Mouse (Mus musculus) megakaryocyte progenitor cell, adult 5-6 weeks (primary cell): ENCODE measurements around the gene Scpep1. TPM values are rescaled to one million over a fixed set of nuclear protein-coding genes. Genes with fewer than 3 reads are reported as not detected.

Source experiments
- ATAC-seq: replicated peaks from 2 replicates; pipeline ENCODE4 v1.8.0; 2016; ENCODE audit warnings: mild to moderate bottlenecking, moderate TSS enrichment, inconsistent platforms; ENCODE audit not compliant: poor library complexity
- total RNA-seq, 2 experiments: library from RNA; stranded (forward) in 1 of 2; stranded (reverse) in 1 of 2; fragments of 157-497, 149-512 nt in 1 of 2; fragments of 200-1000 nt in 1 of 2; gene quantifications; 2 replicates each; pipeline versions ENCODE4 v1.2.3 to v1.2.4; 2015 to 2017

The Scpep1 gene
- total RNA-seq, 2 experiments from 2014 or later = 15.0 to 25.4 TPM

DNA sequence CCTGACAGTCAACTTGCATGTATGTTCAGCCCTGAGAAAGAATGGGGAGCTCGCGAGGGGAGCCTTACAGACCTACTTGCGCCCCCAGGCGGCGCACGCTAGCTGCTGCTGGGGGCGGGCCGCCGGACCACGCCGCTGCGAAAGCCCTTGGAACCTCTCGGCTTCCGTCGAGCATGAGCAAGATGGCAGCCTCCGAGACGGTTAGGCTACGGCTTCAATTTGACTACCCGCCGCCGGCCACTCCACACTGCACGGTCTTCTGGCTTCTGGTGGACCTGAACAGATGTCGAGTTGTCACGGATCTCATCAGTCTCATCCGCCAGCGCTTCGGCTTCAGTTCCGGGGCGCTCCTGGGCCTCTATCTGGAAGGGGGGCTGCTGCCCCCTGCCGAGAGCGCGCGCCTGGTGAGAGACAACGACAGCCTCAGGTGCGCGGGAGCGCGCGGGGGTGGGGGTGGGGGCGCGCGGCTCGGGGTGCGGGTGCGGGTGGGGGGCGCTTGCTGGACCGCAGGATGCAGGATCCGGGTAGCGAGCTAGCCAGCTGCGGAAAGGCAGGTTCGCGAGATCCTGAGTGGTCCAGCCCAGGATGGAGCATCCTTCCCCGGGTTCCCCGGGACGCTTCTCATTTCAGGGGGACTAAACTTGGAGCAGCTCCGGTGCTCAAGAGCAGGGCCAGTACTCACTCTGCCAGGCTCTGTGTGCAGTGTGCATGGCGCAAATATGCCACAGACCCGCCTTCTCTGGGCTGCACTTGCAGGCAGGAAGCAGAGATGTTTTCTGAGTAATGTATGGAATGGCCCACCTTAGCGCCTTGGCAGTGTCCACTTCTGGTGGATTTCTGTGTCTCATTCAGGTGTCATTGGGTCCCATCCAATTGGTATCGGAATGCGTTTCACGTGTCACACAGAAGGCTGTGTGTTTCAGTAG, 18.8 kb upstream of the Scpep1 start:
- peak; percentile 98 for ATAC-seq

DNA sequence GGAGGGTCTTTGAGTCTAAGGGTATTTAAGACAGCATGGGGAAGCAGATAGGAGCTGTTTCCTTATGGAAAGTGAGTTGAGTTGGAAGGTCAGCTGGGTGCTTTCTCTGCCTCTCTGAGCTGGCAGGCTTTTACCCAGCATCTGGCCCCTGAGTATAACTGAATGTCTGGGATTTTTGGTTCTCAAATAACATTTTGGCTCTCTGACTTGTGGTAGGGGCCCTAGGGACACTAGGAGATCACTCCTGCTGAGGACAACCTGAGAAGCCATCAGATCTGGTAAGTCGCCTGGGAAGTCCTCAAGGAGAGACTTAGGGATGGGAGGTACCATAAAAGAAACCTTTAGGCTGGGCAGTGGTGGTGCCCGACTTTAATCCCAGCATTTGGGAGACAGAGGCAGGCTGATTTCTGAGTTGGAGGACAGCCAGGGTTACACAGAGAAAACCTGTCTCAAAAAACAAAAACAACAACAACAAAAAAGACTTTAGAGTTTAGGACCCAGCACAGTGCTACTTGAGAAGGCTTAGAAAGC, 15.0 kb upstream of the Scpep1 start, which contains the start of gene Coil:
Coil (plus strand) TSS at position 51 of the 531 bp plus-strand sequence.
- ATAC-seq = no peak

DNA sequence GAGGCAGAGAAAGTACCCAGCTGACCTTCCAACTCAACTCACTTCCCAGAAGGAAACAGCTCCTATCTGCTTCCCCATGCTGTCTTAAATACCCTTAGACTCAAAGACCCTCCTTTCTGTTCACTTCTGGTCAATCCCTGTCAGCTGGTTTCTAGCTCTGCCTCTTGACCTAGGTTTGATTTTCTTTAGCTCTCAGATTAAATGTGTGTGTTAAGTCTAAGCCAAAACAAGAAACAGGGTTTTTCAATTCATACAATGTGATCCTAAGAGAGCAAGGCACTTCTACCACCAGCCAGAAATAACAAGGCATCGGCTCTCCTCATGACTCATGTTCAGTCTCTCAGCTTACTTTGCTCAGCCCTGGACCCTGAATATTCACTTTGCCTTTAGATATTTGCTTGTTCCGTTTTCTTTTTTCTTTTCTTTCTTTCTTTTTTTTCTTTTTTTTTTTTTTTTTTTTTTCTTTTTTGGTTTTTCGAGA, 11.7 kb upstream of the Scpep1 start, which contains the start of gene Elobl:
Elobl (minus strand) TSS at position 51 of the 481 bp plus-strand sequence.
- no peak for ATAC-seq

DNA sequence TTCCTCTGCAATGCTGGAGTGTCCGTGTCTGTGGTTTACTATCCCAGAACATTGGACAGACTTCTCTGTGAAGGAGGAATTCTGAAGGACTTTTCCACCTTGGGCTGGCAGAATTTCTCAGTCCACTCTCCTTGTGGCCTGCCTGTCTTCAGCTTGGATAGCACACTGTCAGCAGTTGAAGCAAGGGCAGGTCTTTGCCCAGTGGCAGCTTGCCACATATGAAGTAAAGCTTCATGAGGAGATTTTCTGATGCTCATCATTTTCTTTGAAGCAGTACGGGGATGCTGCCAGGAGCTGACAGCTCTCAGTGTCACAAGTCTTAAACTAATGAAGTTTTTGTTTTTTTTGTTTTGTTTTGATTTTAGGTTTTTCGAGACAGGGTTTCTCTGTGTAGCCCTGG, 3.6 kb upstream of the Scpep1 start:
- no peak for ATAC-seq

DNA sequence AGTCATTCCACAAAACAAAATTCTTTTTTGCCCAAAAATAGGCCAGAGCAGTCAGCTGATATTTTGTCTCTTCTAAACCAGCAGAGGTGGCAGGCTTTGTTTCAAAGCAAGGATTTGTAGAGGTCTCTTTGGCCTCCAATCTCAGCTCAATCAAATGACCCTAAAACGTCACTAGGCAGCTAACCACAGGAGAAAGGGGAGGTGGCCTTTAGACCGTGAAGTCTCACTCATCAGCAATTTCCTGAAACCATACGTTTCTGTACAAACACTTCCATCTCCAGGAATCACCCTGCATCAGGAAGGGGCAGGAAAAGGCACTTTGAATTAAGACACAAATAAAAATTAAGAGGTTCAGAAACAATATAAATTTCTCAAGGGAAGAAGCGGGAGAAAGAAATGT, 462 bp downstream of the Scpep1 start:
- peak; percentile 44 for ATAC-seq

DNA sequence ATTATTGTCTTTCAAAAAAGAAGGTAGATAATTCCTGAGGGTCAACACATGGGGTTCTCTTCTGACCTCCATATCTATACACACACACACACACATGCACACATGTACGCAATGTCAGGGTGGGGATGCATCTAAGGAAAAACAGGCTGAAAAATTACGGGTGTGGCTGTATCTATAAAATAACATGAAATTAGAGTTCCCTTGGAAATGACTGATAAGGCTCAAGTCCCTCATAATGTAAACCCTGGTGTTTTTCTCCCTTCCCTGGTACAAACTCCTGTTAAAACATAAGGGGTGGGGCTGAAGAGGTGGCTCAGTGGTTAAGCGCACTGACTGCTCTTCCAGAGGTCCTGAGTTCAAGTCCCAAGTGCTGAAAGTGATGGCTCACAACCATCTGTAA, 1.7 kb downstream of the Scpep1 start:
- ATAC-seq = peak; percentile 18; the same call in 1 of the 2 replicates

DNA sequence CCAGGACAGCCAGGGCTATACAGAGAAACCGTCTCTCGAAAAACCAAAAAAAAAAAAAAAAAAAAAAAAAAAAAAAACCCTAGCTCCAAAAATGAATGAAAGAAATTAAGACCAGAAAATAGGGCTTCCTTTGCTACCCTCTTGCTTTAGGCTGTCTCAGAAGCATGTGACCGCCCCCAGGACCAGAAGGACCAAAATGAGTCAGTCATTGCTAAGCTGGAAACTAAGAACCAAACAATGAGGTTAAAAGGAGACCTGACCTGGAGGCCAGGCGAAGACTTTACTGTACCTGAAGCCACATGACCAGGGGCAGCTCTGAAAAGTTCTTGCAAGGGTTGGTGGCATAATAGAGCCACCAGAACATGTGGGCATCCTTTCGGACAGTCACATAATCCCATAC, 3.1 kb downstream of the Scpep1 start:
- no peak for ATAC-seq

DNA sequence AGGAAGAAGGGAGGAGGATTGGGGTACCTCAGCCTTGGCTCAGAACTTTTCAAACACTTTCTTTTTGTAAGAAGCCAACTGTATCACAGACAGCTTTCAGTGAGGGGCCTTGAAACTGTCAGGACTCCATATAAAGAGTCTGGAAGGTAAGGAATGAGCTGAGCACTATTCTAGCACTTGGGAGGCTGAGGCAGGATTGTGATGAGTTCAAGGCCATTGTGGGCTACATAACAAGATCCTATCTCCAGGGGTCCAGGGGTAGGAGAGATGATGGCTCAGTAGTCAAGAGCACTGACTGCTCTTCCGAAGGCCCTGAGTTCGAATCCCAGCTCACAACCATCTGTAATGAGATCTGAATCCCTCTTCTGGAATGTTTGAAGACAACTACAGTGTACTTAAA, 3.7 kb downstream of the Scpep1 start:
- no peak for ATAC-seq

DNA sequence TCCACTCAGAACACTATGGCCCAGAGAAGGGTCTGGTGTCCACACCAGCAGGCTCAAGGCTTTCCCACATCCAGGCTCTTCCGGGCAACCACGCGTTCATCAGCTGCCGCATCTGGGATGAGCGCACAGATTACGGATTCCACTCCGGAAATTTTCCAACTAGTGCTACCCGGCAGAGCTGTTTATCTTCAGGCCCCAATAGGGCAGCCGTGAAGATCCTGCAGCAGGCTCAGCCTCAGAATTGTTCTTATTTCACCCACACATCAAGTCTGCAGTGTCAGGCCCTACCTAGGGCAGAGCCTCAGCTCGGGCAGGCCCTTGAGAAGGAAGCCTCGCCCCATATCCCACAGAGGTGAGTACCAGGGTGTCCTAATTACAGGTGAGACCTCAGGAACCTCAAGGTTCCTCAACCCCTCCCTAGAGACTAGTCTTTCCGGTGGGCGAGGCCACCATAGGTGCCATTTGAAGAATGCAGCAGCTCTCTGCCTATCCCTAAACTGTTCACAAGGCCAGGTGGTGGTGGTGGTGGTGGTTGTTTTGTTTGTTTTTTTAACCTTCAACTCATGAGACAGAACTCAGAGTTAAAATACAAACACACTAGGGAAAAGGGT, 4.5 kb downstream of the Scpep1 start:
- no peak for ATAC-seq

DNA sequence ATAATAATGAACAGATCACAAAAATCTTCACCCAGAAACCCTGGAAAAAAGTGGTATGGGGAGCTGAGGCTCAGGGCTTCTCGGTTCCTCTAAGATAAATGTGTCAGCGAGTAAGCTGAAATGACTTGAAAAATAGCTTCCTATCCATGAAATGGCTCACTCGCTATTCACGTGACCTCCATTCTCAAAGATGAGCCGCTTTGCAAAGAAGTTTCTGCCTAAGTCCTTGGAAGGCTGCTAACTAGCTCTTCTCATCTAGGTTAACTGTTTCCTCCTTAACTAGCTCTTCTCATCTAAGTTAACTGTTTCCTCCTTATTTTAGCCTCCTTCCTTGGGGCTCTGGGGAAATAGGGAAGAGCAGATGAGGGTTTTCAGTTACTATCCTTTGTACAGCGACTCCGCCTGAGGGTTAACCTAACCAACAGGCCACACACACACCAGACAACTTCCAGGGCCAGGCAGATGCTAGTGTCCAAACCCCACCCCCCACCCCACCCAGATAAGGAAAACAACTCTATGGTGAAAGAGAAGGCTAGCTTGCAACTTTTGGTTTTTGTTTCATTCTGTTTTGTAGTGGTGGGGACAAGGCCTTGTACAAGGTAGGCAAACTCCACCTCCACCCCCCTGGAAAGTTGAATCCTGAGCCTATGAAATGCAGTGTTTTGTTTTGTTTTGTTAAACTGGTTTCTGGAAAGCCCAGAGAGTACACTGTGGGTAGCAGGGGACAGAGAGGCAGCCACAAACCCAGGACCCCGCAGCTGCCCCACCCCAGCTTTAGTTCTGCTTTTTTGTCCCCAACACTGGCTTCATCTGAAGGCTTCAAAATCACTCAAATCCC, 5.2 kb downstream of the Scpep1 start:
- ATAC-seq = peak; percentile 47

DNA sequence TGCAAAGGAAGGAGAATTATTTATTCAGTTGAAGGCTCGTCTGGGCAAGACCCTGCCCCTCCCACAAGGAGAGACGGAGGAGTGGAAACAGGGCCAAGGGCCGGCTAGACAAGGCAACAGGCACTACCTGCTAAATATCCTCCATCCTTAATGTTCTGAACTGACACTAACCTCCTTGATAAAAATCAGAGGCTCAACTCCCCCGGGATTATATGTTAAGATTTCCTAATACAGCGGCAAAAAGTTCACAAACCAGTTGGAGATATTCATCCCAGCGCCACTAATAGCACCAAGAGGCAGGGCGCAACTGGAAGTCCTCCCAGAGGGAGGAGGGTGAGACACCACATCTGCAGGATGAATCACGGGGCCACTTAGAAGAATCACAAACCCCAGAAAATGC, 6.4 kb downstream of the Scpep1 start:
- ATAC-seq = no peak

DNA sequence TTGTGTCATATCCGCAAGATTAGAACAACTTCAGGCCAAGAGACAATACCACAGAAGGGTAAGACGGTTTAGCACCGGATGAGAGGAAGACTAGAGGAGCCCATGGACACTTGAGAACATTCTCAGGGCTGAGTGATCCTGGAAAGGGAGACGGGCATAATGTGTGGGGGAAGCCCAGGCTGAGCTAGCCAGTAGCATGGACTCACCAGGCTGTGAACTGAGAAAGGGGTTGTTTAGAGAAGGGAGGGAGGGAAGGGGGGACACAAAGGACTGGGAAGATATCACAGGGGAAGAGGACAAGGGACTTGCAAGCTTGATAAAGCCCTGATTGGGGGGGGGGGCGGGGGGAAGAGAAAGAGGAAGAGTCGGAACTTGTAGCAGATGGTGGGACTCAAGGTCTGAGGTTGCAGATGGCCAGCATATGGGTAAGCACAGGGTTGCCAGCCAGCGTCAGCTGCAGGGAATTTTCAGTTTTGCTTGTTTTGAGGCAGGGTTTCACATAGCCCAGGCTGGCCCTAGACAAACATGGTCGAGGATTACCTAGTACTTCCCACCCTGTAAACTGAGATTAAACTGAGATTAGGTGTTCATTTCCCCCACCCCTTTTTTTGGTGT, 9.2 kb downstream of the Scpep1 start:
- ATAC-seq = peak; percentile 51

DNA sequence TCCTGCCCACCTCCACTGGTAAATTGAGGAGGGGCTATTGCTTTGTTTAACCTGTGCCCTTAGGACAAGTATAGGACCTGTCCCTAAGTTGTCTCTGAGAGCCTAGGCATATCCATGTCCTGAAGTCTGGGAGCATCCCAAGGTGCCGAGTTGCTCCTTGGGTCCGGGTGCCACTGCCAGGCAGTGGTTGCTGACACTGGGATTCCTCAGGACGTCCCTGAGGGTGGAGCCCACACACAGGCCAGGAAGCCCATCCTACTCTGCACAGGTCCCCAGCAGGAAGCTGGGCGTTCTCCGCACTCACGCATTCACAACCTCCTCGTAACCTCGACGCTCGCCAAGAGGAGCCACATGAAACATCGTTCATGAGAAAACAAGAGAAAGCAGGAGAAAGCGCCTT, 13.8 kb downstream of the Scpep1 start:
- no peak for ATAC-seq

DNA sequence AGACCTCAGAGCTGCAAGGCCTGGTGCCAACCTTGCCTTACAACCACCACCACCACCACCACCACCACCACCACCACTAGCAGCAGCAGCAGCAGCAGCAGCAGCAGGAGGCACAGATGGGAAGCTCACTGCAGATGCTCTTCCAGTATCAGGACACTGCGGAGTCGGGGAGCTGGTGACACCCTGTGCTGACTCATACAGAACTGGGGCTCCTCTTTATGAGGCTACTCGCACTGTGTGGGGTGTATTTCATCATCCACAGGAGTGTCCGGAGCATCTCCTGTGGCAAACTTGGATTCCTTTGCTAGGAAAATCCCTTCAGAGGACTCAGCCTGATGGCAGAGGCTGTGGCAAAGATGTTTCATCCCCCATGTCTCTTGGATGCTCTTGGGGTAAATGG, 15.6 kb downstream of the Scpep1 start:
- no peak for ATAC-seq

DNA sequence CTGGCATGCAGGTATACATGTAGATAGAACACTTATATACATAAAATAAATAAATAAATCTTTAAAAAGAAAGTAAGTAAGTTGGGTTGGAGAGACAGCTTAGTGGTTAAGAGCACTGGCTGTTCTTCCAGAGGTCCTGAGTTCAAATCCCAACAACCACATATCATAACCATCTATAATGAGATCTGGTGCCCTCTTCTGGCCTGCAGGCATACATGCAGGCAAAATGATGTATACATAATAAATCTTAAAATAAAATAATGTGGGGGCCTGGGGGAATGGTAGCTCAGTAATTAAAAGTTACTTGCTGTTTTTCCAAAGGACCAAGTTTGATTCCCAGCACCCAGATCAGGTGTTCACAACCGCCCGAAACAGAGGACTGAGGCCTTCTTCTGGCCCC, 16.5 kb downstream of the Scpep1 start:
- no peak for ATAC-seq

DNA sequence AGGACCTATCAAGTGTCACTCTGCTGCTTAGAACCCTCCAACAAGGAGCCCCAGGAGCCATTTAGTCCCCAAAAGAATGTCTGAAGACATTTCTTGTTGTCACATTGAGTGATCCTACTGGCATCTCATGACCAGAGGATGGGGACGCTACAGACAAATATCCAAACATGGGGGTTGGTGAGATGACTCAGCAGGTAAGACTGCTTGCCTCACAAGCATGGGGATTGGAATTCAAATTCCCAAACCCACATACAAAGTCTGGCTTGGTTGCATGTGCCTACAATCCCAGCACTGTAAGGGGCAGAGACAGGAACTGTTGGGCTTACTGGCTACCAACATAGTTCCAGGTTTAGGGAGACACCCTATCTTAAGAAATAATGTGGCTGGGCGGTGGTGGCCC, 17.4 kb downstream of the Scpep1 start:
- no peak for ATAC-seq

DNA sequence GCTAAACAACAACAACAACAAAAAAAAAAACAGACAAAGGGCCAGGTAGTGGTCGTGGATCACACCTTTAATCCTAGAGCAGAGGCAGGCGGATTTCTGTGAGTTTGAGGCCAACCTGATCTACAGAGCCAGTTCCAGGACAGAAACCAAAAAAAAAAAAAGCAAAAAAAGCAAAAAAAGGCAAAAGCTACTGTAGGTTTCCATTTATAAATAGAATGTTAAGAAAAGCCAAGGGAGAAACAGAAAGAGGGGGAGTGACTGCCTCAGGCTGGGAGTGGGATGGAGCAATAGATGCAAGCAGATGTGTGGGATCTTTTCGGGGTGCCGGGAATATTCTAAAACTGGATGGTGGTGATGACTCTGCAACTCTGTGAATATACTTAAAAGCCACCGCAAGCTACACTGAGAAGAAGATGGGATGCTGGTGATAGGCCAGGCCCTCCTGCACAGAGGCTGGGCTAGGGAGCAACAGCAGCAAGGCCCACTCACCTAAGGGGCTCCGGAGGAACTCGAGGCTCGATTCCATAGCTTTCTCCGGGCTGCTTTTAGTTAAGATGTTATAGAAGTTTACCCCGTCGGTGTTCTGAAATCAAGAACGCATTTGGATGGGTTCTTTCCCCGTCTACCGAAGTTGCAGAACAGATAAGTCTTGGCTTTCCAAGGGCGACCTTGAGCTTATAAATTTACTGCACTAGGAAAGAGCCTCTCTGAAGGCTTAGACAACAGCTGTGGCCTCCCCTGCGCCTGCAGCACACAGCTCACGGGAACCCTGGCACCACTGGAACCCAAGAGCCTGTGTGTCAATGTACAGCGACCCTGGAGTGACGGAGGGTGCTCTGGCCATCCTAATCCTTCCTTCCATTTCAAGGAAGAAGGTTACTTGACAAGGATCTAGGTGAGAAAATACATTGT, 20.9 kb downstream of the Scpep1 start:
- no peak for ATAC-seq

DNA sequence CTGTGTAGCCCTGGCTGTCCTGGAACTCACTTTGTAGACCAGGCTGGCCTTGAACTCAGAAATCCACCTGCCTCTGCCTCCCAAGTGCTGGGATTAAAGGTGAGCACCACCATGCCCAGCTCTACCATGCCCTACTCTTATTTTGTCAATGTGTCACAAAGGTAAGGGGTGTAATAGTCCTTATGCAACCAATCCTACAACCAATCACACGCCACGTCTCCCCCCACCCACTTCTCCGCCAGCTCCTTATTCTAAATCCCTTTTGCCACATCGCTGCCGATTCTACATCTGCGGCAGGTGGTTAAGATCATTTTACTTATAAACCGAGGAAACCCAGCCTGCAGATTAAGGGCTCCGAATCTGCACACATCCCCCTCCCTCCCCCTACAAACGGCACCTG, 22.2 kb downstream of the Scpep1 start:
- no peak for ATAC-seq
